Mouse (Mus musculus) megakaryocyte, embryonic 14.5 days (primary cell): Measurements from ENCODE around the gene Pax7.

ENCODE experiments used
- FLI1 ChIP-seq: IDR thresholded peaks from 2 replicates; pipeline ENCODE4 v1.6.1; 2012; ENCODE audit warnings: low read length, inconsistent platforms, mixed read lengths
- GATA1 ChIP-seq: IDR thresholded peaks from 3 replicates; pipeline ENCODE4 v1.6.1; 2012; ENCODE audit warnings: mixed read lengths, low read length, inconsistent platforms, borderline replicate concordance

- no peak for TF ChIP-seq GATA1
- no peak for TF ChIP-seq FLI1
These were observed 38.4 kb upstream of the Pax7 start for GRCm38 (mm10) chr4:139871699-139872098.
